Mouse (Mus musculus) cerebellum, adult 2 months (tissue): Measurements from ENCODE around the gene Fam124b.

Source experiments
- CTCF ChIP-seq: fragments of 200-500 bp; IDR thresholded peaks from 2 replicates; pipeline ENCODE4 v1.5.1; 2011; ENCODE audit warnings: low read depth, mild to moderate bottlenecking, control low read depth, low read length, moderate library complexity, borderline replicate concordance; ENCODE audit not compliant: insufficient read depth
- POLR2A ChIP-seq: fragments of 200-500 bp; IDR thresholded peaks from 2 replicates; pipeline ENCODE4 v1.6.1; 2011; ENCODE audit warnings: low read length, control low read depth, borderline replicate concordance; ENCODE audit not compliant: insufficient read depth

DNA sequence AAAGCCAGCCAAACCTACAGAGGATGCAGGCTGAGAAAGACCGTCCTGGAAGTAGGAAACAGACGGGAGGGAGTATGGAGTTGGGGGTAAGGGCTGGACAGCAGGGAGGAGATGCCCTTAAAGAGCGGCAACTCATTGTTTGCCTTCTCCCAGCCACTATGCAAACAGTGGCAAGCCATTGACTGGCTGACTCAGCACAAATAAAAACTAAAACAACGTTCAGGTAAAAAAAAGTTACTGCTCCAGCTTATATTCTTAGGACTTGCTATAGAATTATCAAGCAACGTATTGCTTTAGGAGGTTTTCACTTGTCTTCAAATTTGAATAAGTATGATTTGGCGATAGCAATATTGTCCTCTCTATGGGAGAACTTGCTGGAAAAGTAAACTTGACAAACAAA lies 55.3 kb downstream of the Fam124b start:
- no peak for TF ChIP-seq POLR2A
- TF ChIP-seq CTCF = no peak
